Mouse (Mus musculus) spleen, embryonic (tissue): Measurements from ENCODE around the gene Heatr4.

Experiments
- CTCF ChIA-PET: fragments of 350-600 bp; sonication (Branson Sonifier 250); formaldehyde crosslinking; loops from one replicate; lab custom pipeline; 2022; lab: Charles Lee

Heatr4 gene

GRCm38 (mm10) chr12:83998341-83999107 is 13.9 kb upstream of the Heatr4 start:
- CTCF ChIA-PET: interaction anchor here (0.5 kb wide), 1 partner anchor 21 kb away, joined by 3 read pairs; no protein-coding TSS in a partner anchor

GRCm38 (mm10) chr12:83997221-83997620 is 12.6 kb upstream of the Heatr4 start:
- CTCF ChIA-PET: no interaction called here

- CTCF ChIA-PET: interaction anchor here (0.5 kb wide), 1 partner anchor 131 kb away, joined by 11 read pairs; no protein-coding TSS in a partner anchor
Measured at GRCm38 (mm10) chr12:83989378-83989777, 4.7 kb upstream of the Heatr4 start.

- CTCF ChIA-PET: interaction anchor here (0.6 to 1.4 kb wide), 3 partner anchors 21 to 307 kb away, joined by 3 to 7 read pairs (median 3); partner anchors contain the start of gene Acot1
Measured at GRCm38 (mm10) chr12:83988483-83988882, 3.8 kb upstream of the Heatr4 start.

- CTCF ChIA-PET: interaction anchor here (0.6 to 1.4 kb wide), 2 partner anchors 22 to 273 kb away, joined by 3 read pairs; partner anchors contain the start of gene Acot1
Measured at GRCm38 (mm10) chr12:83987583-83988441, 3.2 kb upstream of the Heatr4 start, which contains the start of gene Acot2. Acot2 (plus strand) TSS chr12:83987861.

- CTCF ChIA-PET: interaction anchor here (0.6 kb wide), 2 partner anchors 121 to 484 kb away, joined by 3 to 5 read pairs; no protein-coding TSS in a partner anchor
Measured at GRCm38 (mm10) chr12:83987242-83987582, 2.6 kb upstream of the Heatr4 start.

- CTCF ChIA-PET: no interaction called here
Measured at GRCm38 (mm10) chr12:83981615-83982014, 3.0 kb downstream of the Heatr4 start.

GRCm38 (mm10) chr12:83978862-83979261 is 5.8 kb downstream of the Heatr4 start:
- CTCF ChIA-PET: no interaction called here

- CTCF ChIA-PET: interaction anchor here (1.1 to 1.5 kb wide), 3 partner anchors 11 to 58 kb away, joined by 3 to 10 read pairs (median 5); no protein-coding TSS in a partner anchor
Measured at GRCm38 (mm10) chr12:83972117-83972516, 12.5 kb downstream of the Heatr4 start.

GRCm38 (mm10) chr12:83965235-83965634 is 19.4 kb downstream of the Heatr4 start:
- CTCF ChIA-PET: no interaction called here

- CTCF ChIA-PET: no interaction called here
Measured at GRCm38 (mm10) chr12:83958278-83958677, 26.4 kb downstream of the Heatr4 start.

GRCm38 (mm10) chr12:83951711-83952575 is 32.7 kb downstream of the Heatr4 start:
- CTCF ChIA-PET: no interaction called here

GRCm38 (mm10) chr12:83950840-83951701 is 33.6 kb downstream of the Heatr4 start:
- CTCF ChIA-PET: no interaction called here

GRCm38 (mm10) chr12:83950493-83950839 is 34.2 kb downstream of the Heatr4 start, which contains the start of gene Riox1:
Riox1 (plus strand) TSS chr12:83950608.
- CTCF ChIA-PET: no interaction called here

- CTCF ChIA-PET: no interaction called here
Measured at GRCm38 (mm10) chr12:83949776-83950492, 34.7 kb downstream of the Heatr4 start.

- CTCF ChIA-PET: no interaction called here
Measured at GRCm38 (mm10) chr12:83949043-83949442, 35.6 kb downstream of the Heatr4 start.

GRCm38 (mm10) chr12:83947260-83947811 is 37.3 kb downstream of the Heatr4 start:
- CTCF ChIA-PET: no interaction called here

- CTCF ChIA-PET: no interaction called here
Measured at GRCm38 (mm10) chr12:83941938-83942337, 42.7 kb downstream of the Heatr4 start.

- CTCF ChIA-PET: no interaction called here
Measured at GRCm38 (mm10) chr12:83940031-83940430, 44.6 kb downstream of the Heatr4 start.
